Mouse (Mus musculus) neural tube, embryonic 14.5 days (tissue): ENCODE results near the gene Lrmda. TPM values are rescaled to one million over a fixed set of nuclear protein-coding genes. Genes with fewer than 3 reads are reported as not detected.

Experiments used
- ATAC-seq: fragments of 200-750 bp; cut with Nextera tagmentation; 2 replicates; pipeline ENCODE4 v1.8.0; 2017; ENCODE audit warnings: low read depth, mild to moderate bottlenecking, moderate TSS enrichment, moderate library complexity
- H3K27ac ChIP-seq: fragments of 300-500 bp; sonication (generic); 2 replicates; pipeline ENCODE4 v1.5.1; 2014; ENCODE audit warnings: low read depth, mild to moderate bottlenecking, control low read depth, low read length, moderate library complexity, mixed read lengths
- H3K27me3 ChIP-seq: fragments of 300-500 bp; sonication (generic); 2 replicates; pipeline ENCODE4 v1.6.1; 2014; ENCODE audit warnings: low read length; ENCODE audit not compliant: control insufficient read depth, insufficient read depth
- H3K36me3 ChIP-seq: fragments of 300-500 bp; sonication (generic); 2 replicates; pipeline ENCODE4 v1.6.1; 2014; ENCODE audit warnings: low read length, mixed read lengths; ENCODE audit not compliant: control insufficient read depth, insufficient read depth
- H3K4me1 ChIP-seq: fragments of 300-500 bp; sonication (generic); 2 replicates; pipeline ENCODE4 v1.6.1; 2014; ENCODE audit warnings: low read length; ENCODE audit not compliant: control insufficient read depth, insufficient read depth
- H3K4me2 ChIP-seq: fragments of 300-500 bp; sonication (generic); 2 replicates; pipeline ENCODE4 v1.6.1; 2014; ENCODE audit warnings: mild to moderate bottlenecking, low read depth, low read length, control low read depth
- H3K4me3 ChIP-seq: fragments of 300-500 bp; sonication (generic); 2 replicates; pipeline ENCODE4 v1.5.1; 2014; ENCODE audit warnings: low read depth, low read length, control low read depth, mixed read lengths
- H3K9ac ChIP-seq: fragments of 300-500 bp; sonication (generic); replicated peaks from 2 replicates; pipeline ENCODE4 v1.6.1; 2014; ENCODE audit warnings: low read depth, mild to moderate bottlenecking, control low read depth, low read length, mixed read lengths
- H3K9me3 ChIP-seq: fragments of 300-500 bp; sonication (generic); 2 replicates; pipeline ENCODE4 v1.6.1; 2016; ENCODE audit warnings: low read length; ENCODE audit not compliant: control insufficient read depth
- WGBS: fragments of 180-500 bp; shearing (Covaris S2); extraction: QIAGEN DNeasy Blood & Tissue Kit; methylation state at CpG from one replicate; pipeline ENCODE4 v1.1.7; 2014; 5-methylcytosine and 5-hydroxymethylcytosine counted together
- polyA plus RNA-seq: library from polyadenylated mRNA; unstranded; fragments of >200 nt; fragmentation: Nextera tagmentation; extraction: Ambion mirVana; gene quantifications from 2 replicates; pipeline ENCODE4 v1.2.1, GENCODE M21; 2014

Gene Lrmda
- polyA plus RNA-seq, 1 experiment from 2014 or later, result 0.35 TPM

GRCm38 (mm10) chr14:22495286-22495685, 475.8 kb downstream of the Lrmda start:
- Histone ChIP-seq H3K27me3 (no peaks in the 10 kb centered on the region), H3K9me3 (no peaks in the 10 kb centered on the region), H3K4me2 (no peak overlapping the region), H3K9ac (no peak overlapping the region), H3K4me3 (no peak overlapping the region), H3K27ac (0 out of 2 replicates have a peak overlapping the region, but pooled peaks have one; percentile 22), H3K36me3 (no peaks in the 10 kb centered on the region), H3K4me1 (no peaks in the 10 kb centered on the region)
- peak; percentile 38; the same call in 1 of the 2 replicates for ATAC-seq
- 19% methylated on average over 8 of the region's 8 CpGs for WGBS

GRCm38 (mm10) chr14:22497636-22498131, 478.2 kb downstream of the Lrmda start:
- Histone ChIP-seq H3K9ac (no peak overlapping the region), H3K27ac (no peak overlapping the region), H3K4me2 (no peak overlapping the region), H3K9me3 (no peaks in the 10 kb centered on the region), H3K4me3 (no peak overlapping the region), H3K4me1 (no peaks in the 10 kb centered on the region), H3K27me3 (no peaks in the 10 kb centered on the region), H3K36me3 (no peaks in the 10 kb centered on the region)
- WGBS, result 85% methylated on average over 4 of the region's 4 CpGs
- no peak for ATAC-seq

- Histone ChIP-seq H3K9ac (no peak overlapping the region), H3K4me1 (no peaks in the 10 kb centered on the region), H3K27me3 (no peaks in the 10 kb centered on the region), H3K4me3 (no peak overlapping the region), H3K9me3 (no peaks in the 10 kb centered on the region), H3K4me2 (no peak overlapping the region), H3K27ac (no peak overlapping the region), H3K36me3 (no peaks in the 10 kb centered on the region)
- 61% methylated on average over 6 of the region's 6 CpGs for WGBS
- no peak for ATAC-seq
Observed at GRCm38 (mm10) chr14:22509747-22510530, 490.4 kb downstream of the Lrmda start.

GRCm38 (mm10) chr14:22510531-22510785, 490.9 kb downstream of the Lrmda start:
- ATAC-seq, result no peak
- Histone ChIP-seq H3K4me3 (no peak overlapping the region), H3K27ac (no peak overlapping the region), H3K4me1 (no peaks in the 10 kb centered on the region), H3K9me3 (no peaks in the 10 kb centered on the region), H3K36me3 (no peaks in the 10 kb centered on the region), H3K4me2 (no peak overlapping the region), H3K27me3 (no peaks in the 10 kb centered on the region), H3K9ac (no peak overlapping the region)

GRCm38 (mm10) chr14:22514362-22515084, 495.0 kb downstream of the Lrmda start:
- Histone ChIP-seq H3K9me3 (no peaks in the 10 kb centered on the region), H3K4me2 (no peak overlapping the region), H3K4me3 (no peak overlapping the region), H3K27me3 (no peaks in the 10 kb centered on the region), H3K27ac (no peak overlapping the region), H3K4me1 (no peaks in the 10 kb centered on the region), H3K36me3 (no peaks in the 10 kb centered on the region), H3K9ac (no peak overlapping the region)
- 60% methylated on average over 5 of the region's 5 CpGs for WGBS
- no peak for ATAC-seq

GRCm38 (mm10) chr14:22530706-22531105, 511.2 kb downstream of the Lrmda start:
- H3K9me3 ChIP-seq, result no peaks in the 10 kb centered on the region
- no peak for ATAC-seq
- no peak overlapping the region for H3K9ac ChIP-seq
- H3K4me2 ChIP-seq, result no peak overlapping the region
- no peaks in the 10 kb centered on the region for H3K36me3 ChIP-seq
- 73% methylated on average over 3 of the region's 3 CpGs for WGBS
- H3K4me3 ChIP-seq, result no peak overlapping the region
- no peaks in the 10 kb centered on the region for H3K4me1 ChIP-seq
- H3K27ac ChIP-seq, result no peak overlapping the region
- H3K27me3 ChIP-seq, result no peaks in the 10 kb centered on the region

- no peaks in the 10 kb centered on the region for H3K9me3 ChIP-seq
- ATAC-seq, result no peak
- no peaks in the 10 kb centered on the region for H3K4me1 ChIP-seq
- no peak overlapping the region for H3K27ac ChIP-seq
- no peak overlapping the region for H3K9ac ChIP-seq
- no peak overlapping the region for H3K4me3 ChIP-seq
- H3K4me2 ChIP-seq, result no peak overlapping the region
- no peaks in the 10 kb centered on the region for H3K36me3 ChIP-seq
- H3K27me3 ChIP-seq, result no peaks in the 10 kb centered on the region
- WGBS, result 84% methylated on average over 3 of the region's 3 CpGs
Observed at GRCm38 (mm10) chr14:22533501-22533900, 514.0 kb downstream of the Lrmda start.

- WGBS, result 33% methylated on average over 8 of the region's 8 CpGs
- H3K9ac ChIP-seq, result no peak overlapping the region
- H3K9me3 ChIP-seq, result no peaks in the 10 kb centered on the region
- H3K36me3 ChIP-seq, result no peaks in the 10 kb centered on the region
- no peak overlapping the region for H3K4me3 ChIP-seq
- no peak for ATAC-seq
- peaks cover 13% of the 10 kb centered on the region for H3K4me1 ChIP-seq
- H3K27me3 ChIP-seq, result no peaks in the 10 kb centered on the region
- no peak overlapping the region for H3K27ac ChIP-seq
- H3K4me2 ChIP-seq, result no peak overlapping the region
Observed at GRCm38 (mm10) chr14:22545887-22546675, 526.6 kb downstream of the Lrmda start.

GRCm38 (mm10) chr14:22546676-22546984, 527.1 kb downstream of the Lrmda start:
- Histone ChIP-seq H3K4me2 (no peak overlapping the region), H3K36me3 (no peaks in the 10 kb centered on the region), H3K27me3 (no peaks in the 10 kb centered on the region), H3K4me1 (peaks cover 13% of the 10 kb centered on the region), H3K9ac (no peak overlapping the region), H3K4me3 (no peak overlapping the region), H3K9me3 (no peaks in the 10 kb centered on the region), H3K27ac (no peak overlapping the region)
- ATAC-seq, result no peak
- whole genome bisulfite sequencing, result 22% methylated on average over 4 of the region's 4 CpGs
